Mouse (Mus musculus) liver, embryonic 14.5 days (tissue): ENCODE measurements around the gene Cfdp1.

Source experiments
- CTCF ChIP-seq: IDR thresholded peaks from 2 replicates; pipeline ENCODE4 v1.5.1; 2016; ENCODE audit warnings: antibody characterized with exemption, low read depth, control low read depth
- EP300 ChIP-seq: IDR thresholded peaks from 2 replicates; pipeline ENCODE4 v1.6.1; 2016; ENCODE audit warnings: antibody characterized with exemption, low read depth

DNA sequence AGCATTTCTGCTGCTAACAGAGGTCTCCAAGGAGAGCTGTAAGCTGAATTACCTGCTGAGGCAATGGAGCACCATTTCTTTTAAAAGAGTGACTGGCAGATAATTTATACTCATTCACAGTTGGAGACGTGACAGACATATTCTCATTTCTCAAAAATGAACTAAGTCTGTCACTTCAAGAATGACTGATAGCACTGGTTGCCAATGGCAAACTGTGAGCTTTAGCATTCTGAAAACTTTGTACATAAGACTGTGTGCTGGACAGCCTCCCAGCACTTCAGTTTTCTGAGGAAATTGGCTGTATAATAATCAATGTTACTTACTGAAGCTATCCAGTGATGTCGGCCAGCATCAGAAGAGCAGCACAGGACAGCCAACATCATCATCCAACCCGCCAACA, 46.1 kb downstream of the Cfdp1 start:
- no peak for TF ChIP-seq CTCF
- TF ChIP-seq EP300, result no peak
